Mouse (Mus musculus) hindbrain, postnatal 0 days (tissue): ENCODE measurements around the gene Sik2. TPM values are rescaled to one million over a fixed set of nuclear protein-coding genes. Genes with fewer than 3 reads are reported as not detected.
A peak's percentile ranks its signal among the peaks of the same experiment; 100 is the strongest.

Experiments
- ATAC-seq: fragments of 200-750 bp; cut with Nextera tagmentation; 2 replicates; pipeline ENCODE4 v1.8.0; 2017; ENCODE audit warnings: mild to moderate bottlenecking, moderate TSS enrichment, moderate library complexity
- DNase-seq: peaks from one replicate; pipeline ENCODE4 v3.0.0-alpha.2; 2015; ENCODE audit warnings: low spot score
- H3K27ac ChIP-seq: fragments of 300-500 bp; sonication (generic); 2 replicates; pipeline ENCODE4 v1.5.1; 2014; ENCODE audit warnings: mild to moderate bottlenecking
- H3K27me3 ChIP-seq: fragments of 300-500 bp; sonication (generic); 2 replicates; pipeline ENCODE4 v1.6.1; 2014; ENCODE audit warnings: low read length, mixed read lengths; ENCODE audit not compliant: insufficient read depth
- H3K36me3 ChIP-seq: fragments of 300-500 bp; sonication (generic); 2 replicates; pipeline ENCODE4 v1.6.1; 2014; ENCODE audit warnings: low read length, mixed read lengths; ENCODE audit not compliant: insufficient read depth
- H3K4me1 ChIP-seq: fragments of 300-500 bp; sonication (generic); 2 replicates; pipeline ENCODE4 v1.6.1; 2014; ENCODE audit warnings: antibody characterized with exemption, low read length, mixed read lengths; ENCODE audit not compliant: insufficient read depth
- H3K4me2 ChIP-seq: fragments of 300-500 bp; sonication (generic); 2 replicates; pipeline ENCODE4 v1.6.1; 2014; ENCODE audit warnings: low read depth, mild to moderate bottlenecking, low read length, moderate library complexity, mixed read lengths
- H3K4me3 ChIP-seq: fragments of 300-500 bp; sonication (generic); 2 replicates; pipeline ENCODE4 v1.5.1; 2014; ENCODE audit warnings: low read length
- H3K9ac ChIP-seq: fragments of 300-500 bp; sonication (generic); replicated peaks from 2 replicates; pipeline ENCODE4 v1.6.1; 2014; ENCODE audit warnings: mild to moderate bottlenecking, low read length, moderate library complexity, mixed read lengths
- H3K9me3 ChIP-seq: fragments of 300-500 bp; sonication (generic); 2 replicates; pipeline ENCODE4 v1.6.1; 2016; ENCODE audit warnings: low read length, mixed read lengths
- CTCF ChIP-seq: IDR thresholded peaks from 2 replicates; pipeline ENCODE4 v1.5.1; 2016; ENCODE audit warnings: antibody characterized with exemption, control low read depth, low read depth
- WGBS: fragments of 180-500 bp; shearing (Covaris S2); extraction: QIAGEN DNeasy Blood & Tissue Kit; methylation state at CpG from one replicate; pipeline ENCODE4 v1.1.7; 2014; 5-methylcytosine and 5-hydroxymethylcytosine counted together
- polyA plus RNA-seq: library from polyadenylated mRNA; unstranded; fragments of >200 nt; fragmentation: Nextera tagmentation; extraction: Ambion mirVana; gene quantifications from 2 replicates; pipeline ENCODE4 v1.2.1, GENCODE M21; 2015
- total RNA-seq: library from RNA; depleted of rRNA; stranded (reverse); fragments of >200 nt; gene quantifications from 2 replicates; pipeline ENCODE4 v1.2.3, GENCODE M21; 2014

Gene Sik2
- total and polyA plus RNA-seq, 2 experiments from 2014 or later, result 13.0 to 24.4 TPM

DNA sequence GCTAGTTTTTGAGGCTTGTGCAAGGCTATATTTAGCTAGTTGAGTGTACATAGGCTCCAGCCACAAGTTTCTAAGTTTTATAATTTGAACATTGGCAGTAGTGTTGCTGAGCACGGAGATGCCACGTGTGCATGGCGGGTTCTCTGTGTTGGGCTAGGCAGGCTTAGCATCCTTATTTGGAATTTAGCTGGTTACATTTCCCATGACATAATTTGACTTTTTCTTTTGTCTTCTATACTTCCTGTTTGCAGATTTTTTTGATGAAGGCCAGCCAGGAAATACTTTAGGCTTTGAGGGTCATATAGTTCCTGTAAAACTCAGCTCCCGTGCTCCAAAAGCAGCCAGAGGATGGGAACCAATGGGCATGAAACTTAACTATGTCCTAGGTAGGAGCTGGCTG, 145.0 kb downstream of the Sik2 start:
- Histone ChIP-seq H3K9me3 (no peaks in the 10 kb centered on the region), H3K4me2 (no peak overlapping the region), H3K27ac (no peak overlapping the region), H3K36me3 (peaks cover 53% of the 10 kb centered on the region), H3K9ac (no peak overlapping the region), H3K4me1 (no peaks in the 10 kb centered on the region), H3K27me3 (no peaks in the 10 kb centered on the region), H3K4me3 (no peak overlapping the region)
- ATAC-seq (no peak), DNase-seq (no peak)
- 91% methylated on average over 4 of the region's 4 CpGs for WGBS
- TF ChIP-seq CTCF, result no peak

DNA sequence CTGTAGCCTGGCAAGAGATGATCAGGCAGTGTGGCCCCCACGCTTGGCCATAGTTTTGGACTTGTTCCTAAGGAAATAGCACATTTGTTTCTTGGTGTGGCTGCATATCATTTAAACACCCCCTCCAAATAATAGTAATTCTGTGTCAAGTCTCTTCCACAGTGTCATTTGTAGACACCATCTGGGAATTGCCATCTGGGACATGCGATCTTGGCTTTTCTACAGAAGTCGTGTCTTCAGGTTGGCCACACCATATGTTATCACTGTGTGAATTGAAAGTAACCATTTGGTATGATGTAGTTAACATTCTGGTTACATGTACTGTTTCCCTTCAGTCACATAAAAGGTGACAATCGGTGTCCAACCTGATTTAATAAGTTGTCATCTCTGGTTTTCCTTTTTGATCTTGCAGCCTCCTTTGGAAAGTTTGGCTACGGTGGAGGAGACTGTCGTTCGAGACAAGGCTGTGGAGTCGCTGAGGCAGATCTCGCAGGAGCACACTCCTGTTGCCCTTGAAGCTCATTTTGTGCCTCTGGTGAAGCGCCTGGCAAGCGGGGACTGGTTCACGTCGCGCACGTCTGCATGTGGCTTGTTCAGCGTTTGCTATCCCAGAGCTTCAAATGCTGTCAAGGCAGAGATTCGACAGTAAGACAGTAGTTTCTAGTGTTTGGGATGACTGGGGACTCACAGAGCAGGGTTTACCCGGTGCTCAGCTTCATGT, 147.6 kb downstream of the Sik2 start:
- H3K4me1 ChIP-seq, result peaks cover 7% of the 10 kb centered on the region
- peak; percentile 25 for DNase-seq
- peaks cover 33% of the 10 kb centered on the region for H3K36me3 ChIP-seq

DNA sequence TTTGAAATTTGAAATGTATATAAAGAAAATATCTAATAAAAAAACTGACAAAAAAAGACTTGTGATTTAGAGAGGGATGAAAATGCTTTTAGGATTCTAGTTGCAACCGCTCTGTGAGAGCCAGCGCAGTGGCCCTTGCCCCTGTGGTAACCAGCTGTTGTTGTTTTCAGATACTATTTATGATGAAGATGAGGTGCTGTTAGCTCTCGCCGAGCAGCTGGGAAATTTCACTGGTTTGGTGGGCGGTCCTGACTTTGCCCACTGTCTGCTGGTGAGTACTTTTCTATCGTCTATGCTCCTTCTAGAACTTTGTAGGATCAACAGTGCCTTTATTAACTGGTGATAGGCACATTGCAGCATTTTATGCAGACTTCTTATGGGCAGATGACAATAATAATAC, 150.2 kb downstream of the Sik2 start:
- Histone ChIP-seq H3K9ac (no peak overlapping the region), H3K36me3 (peaks cover 24% of the 10 kb centered on the region), H3K4me2 (no peak overlapping the region), H3K4me1 (peaks cover 7% of the 10 kb centered on the region), H3K27me3 (no peaks in the 10 kb centered on the region), H3K9me3 (no peaks in the 10 kb centered on the region), H3K27ac (no peak overlapping the region), H3K4me3 (no peak overlapping the region)
- ATAC-seq, result no peak
- DNase-seq, result no peak
- TF ChIP-seq CTCF, result no peak
- 91% methylated on average over 6 of the region's 6 CpGs for WGBS

More for the DNA sequence above, 147.6 kb downstream of the Sik2 start:
- H3K27me3 ChIP-seq, result no peaks in the 10 kb centered on the region
- no peak overlapping the region for H3K4me2 ChIP-seq
- no peak for TF ChIP-seq CTCF
- WGBS, result 84% methylated on average over 18 of the region's 18 CpGs
- H3K9ac ChIP-seq, result no peak overlapping the region
- no peak overlapping the region for H3K27ac ChIP-seq
- ATAC-seq, result no peak
- no peak overlapping the region for H3K4me3 ChIP-seq
- no peaks in the 10 kb centered on the region for H3K9me3 ChIP-seq

DNA sequence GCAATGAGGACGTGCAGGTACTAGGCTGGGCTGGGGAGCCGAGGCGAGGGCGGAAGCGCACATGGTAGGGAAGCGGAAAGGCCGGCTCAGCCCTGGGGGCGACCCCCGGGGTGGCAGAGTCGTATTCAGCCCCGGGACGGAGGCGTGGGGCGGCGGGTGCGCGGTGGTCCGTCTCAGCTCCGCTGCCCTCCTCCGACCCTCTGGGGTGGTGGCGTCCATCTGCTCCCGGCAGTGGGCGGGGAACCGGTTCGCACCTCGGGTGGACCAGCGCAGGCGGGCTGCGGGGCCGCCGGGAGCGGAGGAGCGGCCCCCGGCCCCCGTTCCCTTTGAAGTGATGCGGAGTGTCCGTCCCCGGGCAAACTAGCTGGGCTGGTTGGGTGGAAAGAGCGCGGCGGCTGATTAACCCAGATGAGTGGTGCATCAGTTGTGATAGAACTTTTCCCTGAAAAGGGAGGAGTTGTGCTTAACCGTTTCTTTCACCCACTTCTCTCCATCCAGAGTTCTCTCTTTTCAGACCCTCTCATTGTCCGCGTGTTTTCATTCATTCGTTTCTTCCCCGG, 151.7 kb downstream of the Sik2 start:
- Histone ChIP-seq H3K9me3 (no peaks in the 10 kb centered on the region), H3K27me3 (no peaks in the 10 kb centered on the region), H3K4me3 (peak overlapping the region; percentile 55), H3K9ac (peak overlapping the region; percentile 68), H3K4me1 (peaks cover 13% of the 10 kb centered on the region), H3K36me3 (peaks cover 12% of the 10 kb centered on the region), H3K4me2 (peak overlapping the region; percentile 62), H3K27ac (peak overlapping the region; percentile 80)
- ATAC-seq (peak; percentile 80), DNase-seq (peak; percentile 12)
- TF ChIP-seq CTCF, result no peak
- WGBS, result 1% methylated on average over 45 of the region's 46 CpGs

DNA sequence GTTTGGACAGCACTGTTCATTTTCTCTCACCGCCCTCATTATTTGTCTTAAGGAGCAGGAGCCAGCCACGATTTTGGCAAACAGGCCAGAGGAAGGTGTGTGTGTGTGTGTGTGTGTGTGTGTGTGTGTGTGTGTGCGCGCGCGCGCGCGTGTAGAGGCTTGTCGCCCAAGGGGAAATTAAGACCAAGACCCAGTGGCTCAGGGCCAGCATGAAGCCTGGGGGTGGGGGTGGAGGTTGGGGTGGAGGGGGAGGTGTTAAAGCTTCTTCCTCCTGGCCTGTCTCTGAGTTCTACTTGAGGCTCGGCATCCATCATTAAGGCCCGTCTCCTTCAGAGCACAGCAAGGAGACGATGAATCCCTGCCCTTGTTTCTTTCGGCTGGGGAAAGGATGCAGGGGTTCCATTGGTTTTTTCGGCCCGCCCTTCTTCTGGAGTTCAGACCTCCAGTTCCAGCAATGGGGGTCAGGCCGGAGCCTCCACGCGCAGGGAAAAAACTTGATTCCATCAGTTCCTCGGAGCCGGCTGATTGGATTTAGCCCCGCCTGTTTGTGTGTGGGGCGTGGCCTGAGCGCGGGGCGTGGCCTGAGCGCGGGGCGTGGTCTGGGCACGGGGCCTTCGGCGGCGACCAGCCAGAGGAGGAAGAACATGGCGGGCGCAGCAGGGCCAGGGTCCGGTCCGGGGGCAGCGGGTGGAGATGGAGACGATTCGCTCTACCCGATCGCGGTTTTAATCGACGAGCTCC, 152.4 kb downstream of the Sik2 start:
- Histone ChIP-seq H3K9ac (peak overlapping the region; percentile 68), H3K9me3 (no peaks in the 10 kb centered on the region)

DNA sequence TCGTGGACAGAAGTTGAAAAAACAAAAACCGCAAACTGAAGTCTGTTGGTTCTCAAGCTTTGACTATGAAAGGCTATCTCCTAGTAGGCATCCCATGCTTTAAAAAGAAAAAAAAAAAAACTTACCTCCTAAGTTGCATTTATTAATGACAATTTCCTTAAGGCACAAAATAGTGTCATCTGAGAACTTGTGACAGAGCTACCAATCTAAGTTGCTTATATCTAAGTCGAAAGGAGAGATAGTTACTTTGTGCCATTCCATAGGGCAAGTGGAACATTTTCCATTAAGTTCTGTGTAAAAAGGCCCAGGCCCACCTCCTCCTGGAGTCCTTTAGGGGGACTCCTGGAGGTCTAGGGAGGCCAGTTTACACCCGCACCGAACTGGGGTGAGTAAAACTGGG, 153.1 kb downstream of the Sik2 start:
- Histone ChIP-seq H3K4me2 (peak overlapping the region; percentile 62), H3K4me3 (peak overlapping the region; percentile 55; the same call in 1 of the 2 replicates), H3K4me1 (peaks cover 13% of the 10 kb centered on the region), H3K27ac (peak overlapping the region; percentile 80; the same call in 1 of the 2 replicates), H3K27me3 (no peaks in the 10 kb centered on the region), H3K9ac (no peak overlapping the region), H3K9me3 (no peaks in the 10 kb centered on the region), H3K36me3 (peaks cover 3% of the 10 kb centered on the region; the same call in 1 of the 2 replicates)
- no peak for DNase-seq
- WGBS, result 67% methylated on average over 5 of the region's 5 CpGs
- no peak for TF ChIP-seq CTCF
- no peak for ATAC-seq

More for the DNA sequence above, 152.4 kb downstream of the Sik2 start:
- peak overlapping the region; percentile 55 for H3K4me3 ChIP-seq
- peak; percentile 91 for ATAC-seq
- TF ChIP-seq CTCF, result no peak
- no peaks in the 10 kb centered on the region for H3K27me3 ChIP-seq
- DNase-seq, result peak; percentile 88
- H3K27ac ChIP-seq, result peak overlapping the region; percentile 80
- H3K36me3 ChIP-seq, result peaks cover 6% of the 10 kb centered on the region
- 0% methylated on average over 45 of the region's 45 CpGs for WGBS
- H3K4me1 ChIP-seq, result peaks cover 13% of the 10 kb centered on the region
- peak overlapping the region; percentile 62 for H3K4me2 ChIP-seq
